Mouse (Mus musculus) left cerebral cortex, adult 9 months (tissue): ENCODE data around the gene Ucp3.
A peak's percentile ranks its signal among the peaks of the same experiment; 100 is the strongest.

Experiments
- DNase-seq, 2 experiments: peaks; one replicate each; pipeline ENCODE4 v3.0.0; 2022; ENCODE audit warnings: low spot score in 2 of 2

The Ucp3 gene

DNA sequence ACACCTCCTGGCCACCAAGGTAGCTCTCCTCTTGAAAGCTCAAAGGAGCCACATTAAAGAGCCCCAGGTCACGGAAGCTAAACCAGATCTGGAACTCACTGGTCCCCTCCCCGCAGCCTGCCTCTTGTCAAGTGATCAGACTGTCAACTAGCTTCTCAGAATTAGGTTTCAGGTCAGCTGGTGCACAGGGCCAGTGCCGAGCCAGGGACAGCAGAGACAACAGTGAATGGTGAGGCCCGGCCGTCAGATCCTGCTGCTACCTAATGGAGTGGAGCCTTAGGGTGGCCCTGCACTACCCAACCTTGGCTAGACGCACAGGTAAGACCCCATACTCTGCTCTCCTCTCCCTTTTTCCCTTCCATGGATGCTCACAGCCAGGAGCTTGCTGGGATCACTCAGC lies at the start of gene Ucp3:
Ucp3 (plus strand) TSS at position 214 of the 400 bp plus-strand sequence.
- DNase-seq, result no peak

- DNase-seq, result no peak
These were observed 47.0 kb upstream of the Ucp3 start for GRCm38 (mm10) chr7:100425795-100426194.

DNA sequence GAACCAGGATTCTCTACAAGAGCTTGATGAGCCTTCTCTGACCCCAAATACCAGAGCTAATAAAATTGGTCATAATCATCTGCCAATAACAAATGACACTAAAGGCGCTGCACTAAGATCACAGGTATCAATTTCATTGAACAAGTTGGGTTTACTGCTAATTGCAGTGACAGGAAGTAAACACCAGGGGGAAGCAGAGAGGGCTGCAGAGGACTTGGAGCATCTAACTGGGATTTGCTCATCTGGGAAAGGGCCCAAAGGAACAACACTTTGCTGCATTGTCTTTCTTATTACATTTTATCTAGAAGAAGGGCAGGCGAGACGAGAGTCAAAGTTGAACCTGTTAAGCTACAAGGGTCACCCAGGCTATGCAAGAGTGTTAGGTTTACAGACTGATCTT lies 43.7 kb upstream of the Ucp3 start:
- peak in 1 of 2 experiments; percentile 57 for DNase-seq

DNA sequence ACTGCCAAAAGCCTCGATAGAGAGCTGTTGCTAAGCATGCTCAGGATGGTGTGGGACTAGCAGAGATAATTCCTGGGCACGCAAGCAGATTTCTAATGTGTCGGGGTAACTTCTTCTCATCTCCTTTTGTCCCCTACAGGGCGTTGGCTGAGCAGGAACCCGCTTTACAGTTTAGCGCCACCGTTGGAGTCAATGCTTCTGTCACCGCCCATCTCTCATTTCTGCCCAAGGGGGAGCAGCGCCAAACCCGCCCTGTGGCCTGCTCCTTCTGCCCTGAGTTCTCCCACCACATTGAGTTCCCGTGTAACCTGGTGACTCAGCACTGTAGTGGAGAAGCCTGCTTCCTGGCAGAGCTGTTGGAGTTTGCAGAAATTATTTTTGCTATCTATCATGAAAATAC lies 42.9 kb upstream of the Ucp3 start:
- no peak for DNase-seq

DNA sequence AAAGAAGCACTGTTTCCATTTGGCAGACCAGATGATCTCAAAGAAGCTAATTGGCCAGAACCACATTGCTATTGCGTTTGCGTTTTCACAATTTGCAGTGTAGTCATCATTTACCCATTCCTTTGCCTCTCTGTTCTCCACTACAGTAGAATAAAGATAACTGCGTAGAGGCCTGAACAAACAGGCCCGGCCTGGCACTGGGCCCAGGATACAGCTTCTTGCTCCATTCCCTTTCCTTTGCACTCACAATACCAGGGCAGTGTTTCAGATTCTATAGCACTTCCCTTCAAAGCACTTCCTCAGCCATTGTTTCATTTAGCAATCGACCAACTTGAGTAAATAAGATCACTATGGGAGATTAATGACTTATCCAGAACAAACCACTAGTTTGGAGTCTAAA lies 41.7 kb upstream of the Ucp3 start:
- DNase-seq, result peak in 1 of 2 experiments; percentile 17

GRCm38 (mm10) chr7:100433295-100433694 lies 39.5 kb upstream of the Ucp3 start:
- DNase-seq, result no peak

- DNase-seq, result no peak
These were observed 29.1 kb upstream of the Ucp3 start for GRCm38 (mm10) chr7:100443728-100444127.

DNA sequence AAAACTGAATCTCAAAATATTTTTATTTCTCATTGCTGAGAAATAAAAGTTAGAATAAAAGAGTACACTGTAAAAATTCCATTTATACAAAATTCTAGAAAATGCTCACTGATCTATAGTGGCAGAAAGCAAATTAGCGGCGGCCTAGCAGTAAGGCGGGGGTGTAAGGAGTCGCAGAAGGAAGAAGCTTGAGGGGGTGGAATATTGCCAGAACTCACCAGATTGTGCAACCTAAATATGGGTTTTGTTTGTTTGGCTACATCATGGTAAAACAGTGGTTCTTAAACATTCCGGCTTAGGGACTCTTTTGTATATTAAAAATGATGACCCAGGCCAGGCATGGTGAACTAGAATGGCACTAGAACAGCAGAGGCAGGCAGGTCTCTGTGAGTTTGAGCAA lies 26.5 kb upstream of the Ucp3 start:
- no peak for DNase-seq

GRCm38 (mm10) chr7:100448530-100448929 lies 24.3 kb upstream of the Ucp3 start:
- DNase-seq, result no peak

GRCm38 (mm10) chr7:100448985-100449384 lies 23.8 kb upstream of the Ucp3 start:
- no peak for DNase-seq

- no peak for DNase-seq
These were observed 14.6 kb upstream of the Ucp3 start for GRCm38 (mm10) chr7:100458153-100458552.

DNA sequence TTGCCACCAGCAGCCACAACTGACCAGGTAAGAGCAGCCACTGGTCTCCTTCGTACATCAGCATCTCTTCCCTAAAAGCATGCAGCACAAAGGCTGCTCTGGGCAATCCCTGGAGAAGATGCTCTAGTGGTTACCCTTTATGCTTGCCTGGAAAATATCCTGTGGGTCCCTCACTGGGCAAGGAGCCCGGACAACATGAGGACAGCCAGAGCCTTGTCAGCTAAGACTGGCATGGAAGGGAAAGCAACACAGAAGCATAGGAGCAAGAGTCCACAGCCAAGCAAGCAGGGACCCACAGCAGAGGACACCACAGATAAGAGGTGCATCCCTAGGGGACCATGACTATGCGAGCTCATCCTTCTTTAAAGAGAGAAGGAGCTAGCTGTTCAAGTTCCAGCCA lies 12.9 kb upstream of the Ucp3 start:
- no peak for DNase-seq

DNA sequence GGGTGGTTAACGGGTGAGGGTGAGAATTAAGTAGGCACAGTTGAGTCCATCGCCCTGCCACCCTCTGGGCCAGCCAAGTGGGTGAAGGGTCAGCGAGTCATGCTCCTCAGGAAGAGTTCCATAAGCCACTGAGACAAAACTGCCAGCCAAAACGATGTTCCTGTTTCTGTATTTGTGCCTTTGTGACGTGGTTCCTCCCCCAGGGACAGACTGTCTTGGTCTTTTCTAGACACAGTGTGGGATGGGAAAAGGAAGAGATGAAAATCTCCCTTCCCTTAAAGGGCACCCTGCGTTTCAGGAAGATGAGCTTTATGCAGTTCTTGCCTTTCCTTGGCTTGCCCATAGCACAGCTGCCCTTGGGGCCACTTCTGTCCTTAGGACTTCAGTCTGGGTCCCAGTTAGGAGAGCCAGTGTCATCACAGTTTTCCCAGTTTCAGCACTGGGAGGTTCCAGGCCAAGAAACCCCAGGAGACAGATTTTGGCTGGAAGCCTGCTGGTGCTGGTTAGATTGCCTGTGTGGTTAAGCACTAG lies 11.1 kb upstream of the Ucp3 start:
- DNase-seq, result peak; percentile 62 to 81

DNA sequence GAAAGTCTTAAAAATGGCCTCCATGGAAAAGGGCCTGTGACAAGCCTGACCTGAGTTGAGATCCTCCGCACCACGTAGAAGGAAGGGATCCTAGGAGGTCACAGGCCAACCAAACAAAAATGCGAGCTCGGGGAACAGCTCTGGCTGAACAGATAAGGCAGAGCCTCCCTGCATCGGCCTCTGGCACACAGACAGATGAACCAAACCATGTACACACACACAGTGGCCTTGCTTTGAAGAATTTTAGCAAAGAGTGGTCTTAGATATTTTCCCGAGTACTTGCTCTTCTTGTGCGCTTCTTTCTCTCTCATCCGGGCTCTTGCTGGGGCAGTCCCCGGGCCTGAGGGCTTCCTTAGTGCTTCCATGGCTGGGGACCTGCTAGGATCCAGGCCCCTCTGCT lies 9.6 kb upstream of the Ucp3 start:
- DNase-seq, result no peak

GRCm38 (mm10) chr7:100463757-100464156 lies 9.0 kb upstream of the Ucp3 start:
- no peak for DNase-seq

DNA sequence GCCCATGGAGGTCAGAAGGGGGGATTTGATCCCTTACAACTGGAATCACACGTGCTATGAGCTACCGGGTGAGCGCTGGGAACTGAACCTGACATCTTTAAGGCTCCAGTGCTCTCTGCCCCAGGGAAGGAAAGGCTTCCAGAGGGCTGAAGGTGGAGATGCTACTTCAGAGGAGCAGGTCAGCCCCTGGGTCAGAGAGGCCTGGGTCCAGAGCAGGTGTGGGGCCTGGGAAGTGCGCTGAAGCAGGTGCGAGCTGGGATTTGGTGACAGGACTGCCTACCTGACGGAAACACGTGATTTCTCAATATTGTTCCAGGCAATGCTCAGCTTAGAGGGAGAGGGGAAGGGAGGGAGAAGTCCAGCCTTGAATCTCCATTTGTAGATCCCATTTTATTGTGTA lies 8.5 kb upstream of the Ucp3 start:
- no peak for DNase-seq

- no peak for DNase-seq
These were observed 7.5 kb upstream of the Ucp3 start for GRCm38 (mm10) chr7:100465248-100465647.

GRCm38 (mm10) chr7:100465656-100466309 lies 7.0 kb upstream of the Ucp3 start:
- DNase-seq, result no peak

- DNase-seq, result no peak
These were observed 5.8 kb upstream of the Ucp3 start for GRCm38 (mm10) chr7:100466781-100467510.

GRCm38 (mm10) chr7:100468761-100469160 lies 4.0 kb upstream of the Ucp3 start:
- no peak for DNase-seq

- DNase-seq, result no peak
These were observed 3.3 kb upstream of the Ucp3 start for GRCm38 (mm10) chr7:100469502-100469901.

DNA sequence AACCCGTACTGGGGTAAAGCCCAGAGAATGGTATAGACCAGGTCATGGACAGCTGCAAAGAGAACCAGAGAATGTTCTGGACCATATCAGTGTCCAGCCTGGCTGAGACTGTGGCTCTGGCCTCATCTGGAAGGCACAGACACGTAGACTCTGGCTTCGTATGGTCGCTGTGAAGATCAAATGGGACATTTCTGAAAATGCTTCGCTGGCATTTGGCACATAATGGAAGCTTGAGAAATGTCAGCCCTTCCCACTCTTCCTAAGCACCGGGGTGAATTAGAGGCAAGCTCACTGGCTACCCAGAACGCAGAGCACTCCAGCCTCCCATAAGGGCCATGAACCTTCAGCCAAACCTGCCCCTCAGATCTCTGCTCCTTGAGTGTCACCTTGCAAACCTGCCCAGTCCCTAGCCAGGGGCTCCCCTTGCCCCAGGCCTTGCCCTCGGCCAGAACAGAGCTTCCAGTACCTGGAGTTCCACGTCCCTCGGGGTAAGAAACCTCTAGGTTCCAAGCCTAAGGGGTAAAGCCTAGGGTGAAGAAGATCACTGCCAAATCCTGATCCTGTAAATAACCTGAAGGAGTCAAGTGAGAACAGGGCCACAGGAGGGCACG lies 1.9 kb upstream of the Ucp3 start:
- no peak for DNase-seq

- DNase-seq, result no peak
These were observed 1.4 kb upstream of the Ucp3 start for GRCm38 (mm10) chr7:100471407-100471797.
